Mouse (Mus musculus) forebrain, embryonic 10.5 days (tissue): ENCODE results near the gene Hist1h4n. TPM values are rescaled to one million over a fixed set of nuclear protein-coding genes. Genes with fewer than 3 reads are reported as not detected.
"Not testable (repeated sequence)": the region's sequence is repeated elsewhere in the genome, so short reads cannot be mapped to it uniquely, and the experiment has no call there.

Experiments used
- DNase-seq: peaks from one replicate; pipeline ENCODE4 v3.0.0-alpha.2; 2017; ENCODE audit warnings: low spot score; ENCODE audit errors: extremely low spot score
- H3K27ac ChIP-seq: fragments of 300-500 bp; sonication (generic); 2 replicates; pipeline ENCODE4 v1.5.1; 2016; ENCODE audit warnings: mild to moderate bottlenecking
- H3K27me3 ChIP-seq: fragments of 300-500 bp; sonication (generic); 2 replicates; pipeline ENCODE4 v1.6.1; 2016; ENCODE audit warnings: mild to moderate bottlenecking; ENCODE audit not compliant: poor library complexity, severe bottlenecking
- H3K36me3 ChIP-seq: fragments of 300-500 bp; sonication (generic); replicated peaks from 2 replicates; pipeline ENCODE4 v1.6.1; 2016; ENCODE audit warnings: mild to moderate bottlenecking, moderate library complexity
- H3K4me1 ChIP-seq: fragments of 300-500 bp; sonication (generic); 2 replicates; pipeline ENCODE4 v1.6.1; 2016
- H3K4me3 ChIP-seq: fragments of 300-500 bp; sonication (generic); 2 replicates; pipeline ENCODE4 v1.5.1; 2016; ENCODE audit warnings: mild to moderate bottlenecking, moderate library complexity
- H3K9me3 ChIP-seq: fragments of 300-500 bp; sonication (generic); 2 replicates; pipeline ENCODE4 v1.6.1; 2016; ENCODE audit warnings: mild to moderate bottlenecking, moderate library complexity
- WGBS: fragments of 180-500 bp; shearing (Covaris S2); methylation state at CpG from one replicate; pipeline ENCODE4 v1.1.7; 2016; 5-methylcytosine and 5-hydroxymethylcytosine counted together
- polyA plus RNA-seq: library from polyadenylated mRNA; unstranded; fragments of >200 nt; fragmentation: Nextera tagmentation; extraction: Ambion mirVana; gene quantifications from 2 replicates; pipeline ENCODE4 v1.2.1, GENCODE M21; 2016

Hist1h4n gene
- polyA plus RNA-seq, 1 experiment from 2014 or later = 9.4 TPM

GRCm38 (mm10) chr13:21828511-21828910, 3.5 kb downstream of the Hist1h4n start:
- no peaks in the 10 kb centered on the region for H3K27me3 ChIP-seq
- H3K36me3 ChIP-seq = peaks cover 7% of the 10 kb centered on the region
- H3K4me1 ChIP-seq = peaks cover 4% of the 10 kb centered on the region
- H3K4me3 ChIP-seq = no peak overlapping the region
- 82% methylated on average over 3 of the region's 3 CpGs for WGBS
- H3K27ac ChIP-seq = peak overlapping the region; percentile 62
- DNase-seq = no peak
- no peaks in the 10 kb centered on the region for H3K9me3 ChIP-seq

- 66% methylated on average over 7 of the region's 16 CpGs for WGBS
- DNase-seq = not testable (repeated sequence)
These were observed 11.7 kb downstream of the Hist1h4n start for GRCm38 (mm10) chr13:21820082-21820890.

GRCm38 (mm10) chr13:21812092-21812491, 19.9 kb downstream of the Hist1h4n start:
- not testable (repeated sequence) for H3K9me3 ChIP-seq, H3K36me3 ChIP-seq, DNase-seq, H3K27me3 ChIP-seq, H3K4me1 ChIP-seq
- Histone ChIP-seq H3K27ac (peak overlapping the region; percentile 77), H3K4me3 (peak overlapping the region; percentile 34; the same call in 1 of the 2 replicates)
- WGBS = 0% methylated on average over 14 of the region's 14 CpGs

More at GRCm38 (mm10) chr13:21820082-21820890, 11.7 kb downstream of the Hist1h4n start:
- not testable (repeated sequence) for H3K4me1 ChIP-seq, H3K27ac ChIP-seq, H3K27me3 ChIP-seq, H3K9me3 ChIP-seq, H3K4me3 ChIP-seq, H3K36me3 ChIP-seq

- Histone ChIP-seq H3K27ac (peak within 1 kb of the TSS; percentile 77), H3K4me3 (peak within 1 kb of the TSS; percentile 34; the same call in 1 of the 2 replicates)
- H3K9me3 ChIP-seq, H3K4me1 ChIP-seq, DNase-seq, H3K27me3 ChIP-seq, H3K36me3 ChIP-seq: not testable (repeated sequence)
- WGBS = no CpG with 5 or more reads among the region's 24 CpGs
These were observed 20.5 kb downstream of the Hist1h4n start, which contains the start of gene Hist1h4m for GRCm38 (mm10) chr13:21811539-21811938. Hist1h4m (plus strand) TSS chr13:21811746.

GRCm38 (mm10) chr13:21811074-21811473, 20.9 kb downstream of the Hist1h4n start:
- not testable (repeated sequence) for H3K4me3 ChIP-seq, H3K27ac ChIP-seq, H3K27me3 ChIP-seq, H3K4me1 ChIP-seq, DNase-seq, H3K9me3 ChIP-seq, H3K36me3 ChIP-seq
- no CpG with 5 or more reads among the region's 8 CpGs for WGBS

- H3K4me1 ChIP-seq, H3K27me3 ChIP-seq, H3K4me3 ChIP-seq, DNase-seq, H3K27ac ChIP-seq, H3K9me3 ChIP-seq, H3K36me3 ChIP-seq: not testable (repeated sequence)
- no CpG with 5 or more reads among the region's 23 CpGs for WGBS
These were observed 21.9 kb downstream of the Hist1h4n start, which contains the start of the genes Hist1h2bq and Hist1h2ao for GRCm38 (mm10) chr13:21810073-21810472. Hist1h2bq (minus strand) TSS chr13:21810197. Hist1h2ao (plus strand) TSS chr13:21810465.

GRCm38 (mm10) chr13:21803058-21803457, 28.9 kb downstream of the Hist1h4n start:
- not testable (repeated sequence) for H3K27me3 ChIP-seq, H3K4me1 ChIP-seq, H3K4me3 ChIP-seq, H3K9me3 ChIP-seq, H3K27ac ChIP-seq, H3K36me3 ChIP-seq, DNase-seq
- no CpG with 5 or more reads among the region's 4 CpGs for WGBS

- H3K27ac ChIP-seq, H3K4me1 ChIP-seq, H3K27me3 ChIP-seq, H3K36me3 ChIP-seq, H3K9me3 ChIP-seq, DNase-seq, H3K4me3 ChIP-seq: not testable (repeated sequence)
These were observed 34.8 kb downstream of the Hist1h4n start for GRCm38 (mm10) chr13:21797163-21797562.

- Histone ChIP-seq H3K9me3 (no peaks in the 10 kb centered on the region), H3K36me3 (no peaks in the 10 kb centered on the region), H3K27ac (no peak overlapping the region), H3K27me3 (no peaks in the 10 kb centered on the region), H3K4me1 (peaks cover 8% of the 10 kb centered on the region), H3K4me3 (no peak overlapping the region)
- DNase-seq = no peak
- 91% methylated on average over 7 of the region's 7 CpGs for WGBS
These were observed 36.4 kb downstream of the Hist1h4n start for GRCm38 (mm10) chr13:21795584-21795983.

- Histone ChIP-seq H3K27ac (peak overlapping the region; percentile 86), H3K4me3 (peak overlapping the region; percentile 41), H3K9me3 (no peaks in the 10 kb centered on the region), H3K36me3 (no peaks in the 10 kb centered on the region), H3K27me3 (no peaks in the 10 kb centered on the region), H3K4me1 (peaks cover 40% of the 10 kb centered on the region)
- WGBS = 7% methylated on average over 18 of the region's 18 CpGs
- DNase-seq = peak; percentile 34
These were observed 41.3 kb downstream of the Hist1h4n start for GRCm38 (mm10) chr13:21790601-21791283.

GRCm38 (mm10) chr13:21789925-21790324, 42.1 kb downstream of the Hist1h4n start:
- Histone ChIP-seq H3K36me3 (no peaks in the 10 kb centered on the region), H3K4me3 (no peak overlapping the region), H3K27ac (peak overlapping the region; percentile 91), H3K9me3 (no peaks in the 10 kb centered on the region), H3K27me3 (no peaks in the 10 kb centered on the region), H3K4me1 (peaks cover 48% of the 10 kb centered on the region)
- no peak for DNase-seq
- WGBS = 70% methylated on average over 6 of the region's 6 CpGs

GRCm38 (mm10) chr13:21787760-21788593, 44.0 kb downstream of the Hist1h4n start:
- peak; percentile 26 for DNase-seq
- peak overlapping the region; percentile 53 for H3K4me3 ChIP-seq
- WGBS = 10% methylated on average over 17 of the region's 21 CpGs
- peak overlapping the region; percentile 91 for H3K27ac ChIP-seq
- no peaks in the 10 kb centered on the region for H3K27me3 ChIP-seq
- H3K4me1 ChIP-seq = peaks cover 60% of the 10 kb centered on the region
- no peaks in the 10 kb centered on the region for H3K9me3 ChIP-seq
- no peaks in the 10 kb centered on the region for H3K36me3 ChIP-seq
